Mouse (Mus musculus) intestine, postnatal 0 days (tissue): Measurements from ENCODE around the gene Pga5. TPM values are rescaled to one million over a fixed set of nuclear protein-coding genes. Genes with fewer than 3 reads are reported as not detected.

Experiments
- ATAC-seq: fragments of 200-750 bp; cut with Nextera tagmentation; 2 replicates; pipeline ENCODE4 v1.8.0; 2017; ENCODE audit warnings: mild to moderate bottlenecking, moderate TSS enrichment, moderate library complexity
- H3K27ac ChIP-seq: fragments of 300-500 bp; sonication (generic); 2 replicates; pipeline ENCODE4 v1.5.1; 2014; ENCODE audit warnings: mild to moderate bottlenecking, low read depth, low read length, moderate library complexity
- H3K27me3 ChIP-seq: fragments of 300-500 bp; sonication (generic); replicated peaks from 2 replicates; pipeline ENCODE4 v1.6.1; 2014; ENCODE audit warnings: low read length, mixed read lengths; ENCODE audit not compliant: control insufficient read depth, insufficient read depth
- H3K36me3 ChIP-seq: fragments of 300-500 bp; sonication (generic); 2 replicates; pipeline ENCODE4 v1.6.1; 2014; ENCODE audit warnings: mild to moderate bottlenecking, moderate library complexity; ENCODE audit not compliant: control insufficient read depth, insufficient read depth
- H3K4me1 ChIP-seq: fragments of 300-500 bp; sonication (generic); replicated peaks from 2 replicates; pipeline ENCODE4 v1.6.1; 2014; ENCODE audit warnings: antibody characterized with exemption, low read length, mixed read lengths; ENCODE audit not compliant: control insufficient read depth, insufficient read depth
- H3K4me2 ChIP-seq: fragments of 300-500 bp; sonication (generic); replicated peaks from 2 replicates; pipeline ENCODE4 v1.6.1; 2014; ENCODE audit warnings: low read depth, mild to moderate bottlenecking, moderate library complexity
- H3K4me3 ChIP-seq: fragments of 300-500 bp; sonication (generic); 2 replicates; pipeline ENCODE4 v1.5.1; 2014; ENCODE audit warnings: low read depth, low read length
- H3K9ac ChIP-seq: fragments of 300-500 bp; sonication (generic); 2 replicates; pipeline ENCODE4 v1.6.1; 2014; ENCODE audit warnings: mild to moderate bottlenecking, low read depth, low read length
- H3K9me3 ChIP-seq: fragments of 300-500 bp; sonication (generic); 2 replicates; pipeline ENCODE4 v1.6.1; 2016; ENCODE audit warnings: mixed run types; ENCODE audit not compliant: control insufficient read depth
- CTCF ChIP-seq: sonication (generic); IDR thresholded peaks from 2 replicates; pipeline ENCODE4 v1.5.1; 2016; ENCODE audit warnings: low read depth, mild to moderate bottlenecking, control low read depth, antibody characterized with exemption, moderate library complexity
- WGBS: fragments of 180-500 bp; shearing (Covaris S2); extraction: QIAGEN DNeasy Blood & Tissue Kit; methylation state at CpG from one replicate; pipeline ENCODE4 v1.1.7; 2014; 5-methylcytosine and 5-hydroxymethylcytosine counted together
- polyA plus RNA-seq: library from polyadenylated mRNA; unstranded; fragments of >200 nt; fragmentation: Nextera tagmentation; extraction: Ambion mirVana; gene quantifications from 2 replicates; pipeline ENCODE4 v1.2.1, GENCODE M21; 2015

The Pga5 gene
- polyA plus RNA-seq, 1 experiment from 2014 or later, result 5.0 TPM

GRCm38 (mm10) chr19:10707881-10708280 is 30.0 kb upstream of the Pga5 start:
- TF ChIP-seq CTCF, result no peak
- ATAC-seq, result no peak
- 84% methylated on average over 1 of the region's 1 CpGs for WGBS

GRCm38 (mm10) chr19:10707087-10707875 is 29.4 kb upstream of the Pga5 start:
- ATAC-seq, result no peak
- H3K4me1 ChIP-seq, result no peaks in the 10 kb centered on the region
- no peak overlapping the region for H3K4me3 ChIP-seq
- H3K9ac ChIP-seq, result no peak overlapping the region
- no peak overlapping the region for H3K27ac ChIP-seq
- no peak for TF ChIP-seq CTCF
- peaks cover 52% of the 10 kb centered on the region for H3K36me3 ChIP-seq
- no peaks in the 10 kb centered on the region for H3K9me3 ChIP-seq
- no peaks in the 10 kb centered on the region for H3K27me3 ChIP-seq
- WGBS, result 78% methylated on average over 13 of the region's 13 CpGs
- H3K4me2 ChIP-seq, result no peak overlapping the region

More at GRCm38 (mm10) chr19:10707881-10708280, 30.0 kb upstream of the Pga5 start:
- no peaks in the 10 kb centered on the region for H3K27me3 ChIP-seq
- no peak overlapping the region for H3K9ac ChIP-seq
- H3K27ac ChIP-seq, result no peak overlapping the region
- no peaks in the 10 kb centered on the region for H3K4me1 ChIP-seq
- H3K4me3 ChIP-seq, result no peak overlapping the region
- H3K36me3 ChIP-seq, result peaks cover 55% of the 10 kb centered on the region
- no peak overlapping the region for H3K4me2 ChIP-seq
- H3K9me3 ChIP-seq, result no peaks in the 10 kb centered on the region

GRCm38 (mm10) chr19:10703470-10703869 is 25.6 kb upstream of the Pga5 start:
- peaks cover 28% of the 10 kb centered on the region for H3K4me1 ChIP-seq
- H3K27me3 ChIP-seq, result no peaks in the 10 kb centered on the region
- no peak for TF ChIP-seq CTCF
- ATAC-seq, result no peak
- no peak overlapping the region for H3K4me3 ChIP-seq
- no peak overlapping the region for H3K9ac ChIP-seq
- H3K36me3 ChIP-seq, result peaks cover 22% of the 10 kb centered on the region
- no peak overlapping the region for H3K4me2 ChIP-seq
- WGBS, result 83% methylated on average over 8 of the region's 8 CpGs
- H3K9me3 ChIP-seq, result no peaks in the 10 kb centered on the region
- H3K27ac ChIP-seq, result no peak overlapping the region

GRCm38 (mm10) chr19:10702125-10702524 is 24.3 kb upstream of the Pga5 start:
- WGBS, result 83% methylated on average over 8 of the region's 8 CpGs

GRCm38 (mm10) chr19:10701013-10701726 is 23.3 kb upstream of the Pga5 start:
- H3K27ac ChIP-seq, result no peak overlapping the region
- peaks cover 47% of the 10 kb centered on the region for H3K4me1 ChIP-seq
- H3K4me3 ChIP-seq, result no peak overlapping the region
- H3K9ac ChIP-seq, result no peak overlapping the region
- no peaks in the 10 kb centered on the region for H3K9me3 ChIP-seq
- H3K4me2 ChIP-seq, result no peak overlapping the region
- WGBS, result 80% methylated on average over 6 of the region's 6 CpGs
- TF ChIP-seq CTCF, result no peak
- no peak for ATAC-seq
- 0 out of 2 replicates have a peak, but pooled peaks cover 7% of the 10 kb centered on the region for H3K36me3 ChIP-seq
- no peaks in the 10 kb centered on the region for H3K27me3 ChIP-seq

More at GRCm38 (mm10) chr19:10702125-10702524, 24.3 kb upstream of the Pga5 start:
- Histone ChIP-seq H3K36me3 (peaks cover 13% of the 10 kb centered on the region; the same call in 1 of the 2 replicates), H3K4me1 (peaks cover 41% of the 10 kb centered on the region), H3K4me3 (no peak overlapping the region), H3K27ac (no peak overlapping the region), H3K4me2 (no peak overlapping the region), H3K9ac (no peak overlapping the region), H3K27me3 (no peaks in the 10 kb centered on the region), H3K9me3 (no peaks in the 10 kb centered on the region)
- peak; percentile 36 for TF ChIP-seq CTCF
- ATAC-seq, result no peak

GRCm38 (mm10) chr19:10699851-10700250 is 22.0 kb upstream of the Pga5 start:
- 13% methylated on average over 9 of the region's 9 CpGs for WGBS
- Histone ChIP-seq H3K9me3 (no peaks in the 10 kb centered on the region), H3K4me1 (peaks cover 58% of the 10 kb centered on the region), H3K4me3 (no peak overlapping the region), H3K27me3 (no peaks in the 10 kb centered on the region), H3K36me3 (0 out of 2 replicates have a peak, but pooled peaks cover 7% of the 10 kb centered on the region), H3K27ac (peak overlapping the region; percentile 76), H3K4me2 (peak overlapping the region; percentile 50), H3K9ac (0 out of 2 replicates have a peak overlapping the region, but pooled peaks have one; percentile 7)
- no peak for TF ChIP-seq CTCF
- peak; percentile 31 for ATAC-seq
